Mouse (Mus musculus) urinary bladder, adult 18-20 months (tissue): ENCODE measurements around the gene Slc22a18.
A peak's percentile ranks its signal among the peaks of the same experiment; 100 is the strongest.
"Not testable (repeated sequence)": the region's sequence is repeated elsewhere in the genome, so short reads cannot be mapped to it uniquely, and the experiment has no call there.

ENCODE experiments used
- DNase-seq, 2 experiments: peaks; one replicate each; pipeline ENCODE4 v3.0.0; 2022; ENCODE audit warnings: low spot score in 2 of 2, mixed read lengths in 2 of 2

The Slc22a18 gene

DNA sequence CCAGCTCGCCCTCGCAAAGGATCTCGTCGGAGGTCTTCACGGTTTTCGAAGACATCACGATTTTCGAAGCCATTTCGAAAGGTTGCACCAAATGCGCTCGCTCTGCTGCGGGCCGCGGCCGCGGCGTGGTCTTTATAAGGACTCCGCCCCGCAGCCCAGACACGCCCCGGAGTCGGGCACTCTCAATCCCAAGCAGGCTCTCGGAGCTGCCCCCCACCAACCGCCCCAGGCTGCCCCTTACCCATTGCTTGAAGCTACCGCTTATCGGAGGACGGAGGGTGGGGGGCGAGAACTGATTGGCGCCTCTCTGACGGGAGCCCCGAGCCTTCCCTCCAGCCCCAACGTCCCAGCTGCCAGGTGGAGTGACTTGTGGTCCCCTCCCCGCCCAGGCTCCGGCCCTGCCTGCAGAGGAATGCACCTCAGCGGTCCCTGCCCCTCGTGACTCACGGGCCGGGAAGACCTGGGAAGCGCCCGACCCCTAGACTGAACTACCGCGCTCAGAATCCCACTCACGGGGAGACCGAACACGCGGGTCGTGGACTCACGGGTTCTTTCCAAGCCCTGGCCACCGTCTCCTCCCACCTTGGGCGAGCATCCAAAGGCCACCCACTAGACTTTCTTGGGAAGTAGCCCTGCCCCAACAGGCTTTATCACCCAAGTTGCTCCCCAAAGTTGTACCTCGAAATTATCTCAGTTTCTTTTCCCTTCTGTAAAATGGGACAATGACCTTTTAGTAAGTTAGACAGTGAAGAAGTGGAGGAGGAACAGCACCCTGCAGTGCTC lies 29.1 kb downstream of the Slc22a18 start, which contains the start of gene Phlda2:
TSS of gene Phlda2 (minus strand) at position 733 of the 783 bp plus-strand sequence.
- DNase-seq: peak; percentile 30 to 73

DNA sequence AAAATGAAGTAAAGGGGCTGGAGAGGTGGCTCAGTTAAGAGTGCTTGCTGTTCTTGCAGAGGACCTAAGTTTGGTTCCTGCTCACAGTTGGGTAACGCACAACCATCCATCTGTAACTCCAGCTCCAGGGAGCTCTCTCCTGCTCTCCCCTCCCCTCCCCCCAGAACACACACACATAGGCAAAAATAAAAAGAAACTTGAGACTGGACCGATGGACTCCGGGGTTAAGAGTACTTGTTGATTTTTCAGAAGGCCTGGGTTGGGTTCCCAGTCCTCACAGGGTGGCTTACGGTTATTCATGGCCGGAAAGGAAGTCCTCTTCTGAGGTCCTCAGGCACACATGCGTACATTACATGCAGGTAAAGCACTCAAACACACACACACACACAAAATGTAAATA lies 30.4 kb downstream of the Slc22a18 start:
- no peak for DNase-seq

DNA sequence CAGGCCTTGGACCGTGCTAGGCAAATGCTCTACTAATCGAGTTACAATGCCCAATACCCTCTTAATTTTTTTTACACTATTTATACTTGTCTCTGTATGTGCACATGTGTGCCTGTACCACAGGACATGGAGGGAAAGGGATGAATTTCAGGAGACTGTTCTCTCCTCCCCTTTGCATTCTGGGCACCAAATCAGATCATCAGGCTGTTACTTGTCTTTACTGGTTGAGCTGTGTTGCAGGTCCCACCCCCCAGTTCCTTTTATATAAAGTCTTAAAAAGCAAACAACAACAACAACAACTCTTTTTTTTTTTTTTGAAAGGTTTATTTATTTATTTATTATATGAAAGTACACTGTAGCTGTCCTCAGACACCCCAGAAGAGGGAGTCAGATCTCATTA lies 31.9 kb downstream of the Slc22a18 start:
- DNase-seq: no peak

- DNase-seq: peak; percentile 48 to 74
Observed at GRCm38 (mm10) chr7:143505823-143506222, 32.3 kb downstream of the Slc22a18 start.

- DNase-seq: no peak
Observed at GRCm38 (mm10) chr7:143506271-143506670, 32.7 kb downstream of the Slc22a18 start.

DNA sequence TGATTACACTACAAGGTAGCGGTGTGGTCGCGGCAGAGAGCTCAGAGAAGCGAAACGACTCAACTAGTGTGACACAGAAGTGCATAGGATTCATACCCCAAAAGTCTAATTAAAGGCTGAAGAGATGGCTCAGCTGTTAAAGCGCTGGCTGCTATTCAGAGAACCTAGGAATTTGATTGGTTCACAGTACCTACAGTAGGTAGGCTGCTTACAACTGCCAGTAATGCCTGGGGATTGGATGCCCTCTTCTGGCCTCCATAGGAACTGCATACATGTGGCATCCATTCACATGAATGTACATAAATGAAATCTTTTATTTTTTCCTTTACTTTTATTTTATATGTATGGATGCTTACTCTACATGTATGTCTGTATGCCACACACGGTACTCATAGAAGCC lies 33.1 kb downstream of the Slc22a18 start:
- DNase-seq: no peak

GRCm38 (mm10) chr7:143509566-143509965 lies 36.0 kb downstream of the Slc22a18 start:
- no peak for DNase-seq

GRCm38 (mm10) chr7:143510593-143511334 lies 37.2 kb downstream of the Slc22a18 start:
- DNase-seq: no peak

DNA sequence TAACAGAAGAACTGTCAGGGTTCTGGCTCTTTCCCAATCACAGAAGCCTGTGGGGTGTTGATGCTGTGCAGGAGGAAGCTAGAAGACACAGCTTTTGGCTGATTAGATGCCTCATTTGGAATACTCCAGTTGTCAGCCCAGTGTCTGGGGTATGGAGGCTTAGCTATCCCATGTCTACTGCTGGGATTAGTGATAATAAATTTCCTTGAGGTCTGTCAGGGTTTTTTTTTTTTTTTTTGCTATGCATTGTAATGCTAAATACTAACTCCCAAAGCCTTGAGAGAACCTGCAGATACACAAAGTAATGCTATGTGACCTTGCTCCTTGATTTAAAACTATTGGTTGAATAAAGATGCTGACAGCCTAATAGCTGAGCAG lies 37.8 kb downstream of the Slc22a18 start:
- DNase-seq: no peak

DNA sequence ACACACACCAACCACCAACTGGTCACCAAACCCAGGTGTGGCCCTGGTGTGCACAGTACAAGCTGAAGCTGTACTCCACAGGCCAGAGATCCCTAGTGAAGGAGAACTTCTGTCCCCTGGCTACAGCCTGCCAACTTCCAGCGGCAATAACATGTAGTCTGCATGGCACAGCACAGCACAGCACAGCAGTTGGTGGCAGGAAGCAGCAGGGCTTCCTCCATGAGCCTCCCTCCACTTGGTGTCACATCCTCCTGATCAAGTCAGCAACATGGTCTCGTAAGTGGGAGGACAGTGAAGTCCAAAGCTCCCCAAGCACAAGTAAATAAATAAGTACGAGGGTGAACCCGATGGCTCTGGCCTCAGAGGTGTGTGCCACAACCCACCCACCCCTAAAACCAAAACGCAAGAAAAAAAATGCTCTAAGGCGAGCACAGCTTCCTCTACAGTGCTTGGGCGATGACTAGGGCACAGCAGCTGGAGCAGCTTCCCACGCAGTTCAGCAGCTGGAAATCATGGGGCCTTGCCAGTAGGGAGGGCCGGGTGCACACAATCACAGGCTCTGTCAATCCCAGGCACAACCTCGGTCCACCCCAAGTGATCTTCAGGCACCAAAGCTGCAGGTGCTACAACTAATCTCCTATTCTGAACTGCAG lies 40.4 kb downstream of the Slc22a18 start:
- DNase-seq: no peak

GRCm38 (mm10) chr7:143514416-143514768 lies 40.9 kb downstream of the Slc22a18 start:
- no peak for DNase-seq

GRCm38 (mm10) chr7:143519333-143519732 lies 45.8 kb downstream of the Slc22a18 start:
- no peak for DNase-seq

DNA sequence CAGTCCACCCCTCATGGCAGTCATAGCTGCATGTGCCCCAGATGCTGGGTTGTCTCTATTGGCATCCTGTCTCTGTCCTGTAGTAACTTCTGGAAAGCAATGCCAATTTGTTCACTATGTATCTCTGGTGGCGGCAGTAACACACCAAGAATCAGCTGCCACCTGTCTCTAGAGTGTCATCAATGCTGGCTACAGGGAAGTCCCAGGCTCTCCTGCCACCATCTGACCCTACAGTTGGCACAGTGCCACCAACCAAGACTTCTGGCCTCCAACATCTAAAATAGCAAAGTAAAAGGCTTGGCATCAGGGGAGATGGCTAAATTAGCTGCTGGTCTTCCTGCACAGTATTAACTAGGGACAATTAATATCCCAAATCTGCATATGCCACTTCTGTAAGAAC lies 58.9 kb downstream of the Slc22a18 start:
- DNase-seq: no peak

DNA sequence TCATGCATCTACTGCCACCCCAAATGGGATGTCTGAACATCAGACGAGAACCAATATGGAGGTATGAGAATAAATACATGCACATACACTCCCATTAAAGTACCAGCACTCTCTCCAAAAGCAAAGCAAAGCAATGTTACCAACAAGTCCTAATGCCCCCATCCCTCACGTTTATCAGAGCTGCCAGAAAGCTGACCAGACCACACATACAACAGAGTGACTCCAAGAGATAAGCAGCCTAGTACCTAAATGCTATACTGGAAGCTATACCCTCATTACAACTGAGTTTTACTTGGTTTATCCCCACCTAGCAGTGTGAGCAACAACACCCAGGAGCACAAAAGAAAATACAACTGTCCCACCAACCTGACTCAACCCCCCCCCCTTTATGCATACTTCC lies 59.7 kb downstream of the Slc22a18 start:
- DNase-seq: no peak

DNA sequence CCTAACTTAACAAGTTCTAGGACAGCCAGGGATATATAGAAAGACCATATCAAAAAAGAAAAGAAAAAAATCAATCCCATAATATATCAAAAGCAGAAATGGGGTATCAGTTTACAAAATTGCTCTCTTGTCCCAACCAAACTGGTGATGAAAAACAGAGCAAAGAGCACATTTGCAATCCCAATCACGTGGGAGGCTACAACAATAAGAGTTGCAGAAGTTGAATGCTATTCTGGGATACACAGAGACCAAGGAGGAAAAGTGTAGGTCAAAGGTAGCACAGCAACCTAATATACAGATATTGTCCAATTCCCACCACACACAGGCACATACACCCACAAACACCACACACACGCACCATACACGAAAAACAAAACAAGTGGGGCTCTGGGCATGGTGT lies 62.7 kb downstream of the Slc22a18 start:
- no peak for DNase-seq

DNA sequence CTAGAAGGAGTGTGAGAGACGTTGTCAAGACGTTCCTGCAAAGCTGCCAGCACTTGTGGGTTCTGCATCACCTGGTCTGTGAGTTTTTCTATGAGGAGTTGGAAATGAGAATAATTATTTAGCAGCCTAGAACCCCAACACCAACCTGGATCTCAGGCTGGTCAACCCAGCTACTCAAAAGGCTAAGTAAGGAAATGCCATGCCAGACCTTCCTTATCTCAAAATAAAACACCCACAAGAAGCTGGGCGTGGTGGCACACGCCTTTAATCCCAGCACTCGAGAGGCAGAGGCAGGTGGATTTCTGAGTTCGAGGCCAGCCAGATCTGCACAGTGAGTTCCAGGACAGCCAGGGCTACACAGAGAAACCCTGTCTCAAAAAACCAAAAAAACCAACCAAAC lies 64.7 kb downstream of the Slc22a18 start:
- DNase-seq: not testable (repeated sequence)

GRCm38 (mm10) chr7:143538671-143539070 lies 65.1 kb downstream of the Slc22a18 start:
- no peak for DNase-seq

GRCm38 (mm10) chr7:143544368-143544767 lies 70.8 kb downstream of the Slc22a18 start:
- no peak for DNase-seq

DNA sequence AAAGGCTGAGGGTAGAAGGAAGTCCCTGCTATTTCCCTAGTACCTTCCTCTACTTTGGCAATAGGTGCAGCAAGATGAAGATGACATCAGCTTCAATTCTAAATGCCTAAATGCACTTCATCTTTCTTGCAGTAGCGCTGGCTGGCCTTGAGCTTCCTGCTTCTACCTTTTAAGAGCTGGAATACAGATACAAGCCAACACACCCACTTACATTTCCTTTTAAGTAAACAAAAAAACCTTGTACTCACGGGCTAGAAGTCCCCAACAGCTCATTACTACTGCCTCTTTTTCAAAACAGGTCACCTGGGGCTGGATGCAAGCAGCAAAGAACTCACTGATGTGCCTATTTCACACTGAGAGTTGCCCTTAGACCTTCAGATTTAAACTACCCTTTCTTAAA lies 73.0 kb downstream of the Slc22a18 start:
- DNase-seq: no peak

DNA sequence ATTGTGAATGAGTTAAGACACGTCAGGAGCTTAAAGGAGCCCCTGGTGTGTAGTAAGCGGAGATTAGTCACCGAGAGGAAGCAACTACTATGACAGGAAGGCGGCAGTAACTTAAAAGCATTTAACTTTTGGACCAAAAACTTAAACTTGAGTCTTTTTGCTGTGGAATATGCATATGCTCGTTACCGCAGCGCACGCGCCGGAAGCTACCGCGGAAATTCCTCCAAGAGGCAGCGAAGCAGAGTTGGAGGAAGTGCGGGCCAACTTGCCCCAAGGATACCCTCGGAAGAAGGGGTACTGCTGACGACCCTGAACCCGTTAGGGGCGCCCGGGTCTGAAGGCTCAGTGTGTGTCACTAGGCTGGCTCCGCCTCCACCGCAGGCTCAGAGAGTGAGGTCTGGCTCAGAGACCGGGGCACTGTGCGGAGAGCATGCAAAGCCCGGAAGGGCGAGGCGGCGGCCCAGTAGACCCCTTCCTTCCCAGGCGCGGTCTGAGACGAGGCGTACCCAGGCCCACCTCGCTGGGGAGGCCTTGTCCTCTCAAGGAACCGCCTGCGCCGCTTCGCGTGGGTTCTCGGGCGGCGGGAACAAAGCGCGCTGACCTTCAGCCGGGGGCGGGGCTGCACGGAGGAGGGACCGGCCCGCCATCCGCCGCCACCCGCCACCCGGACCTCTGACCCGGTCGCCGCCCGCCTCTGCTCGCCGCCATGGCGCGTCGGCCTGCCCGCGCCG lies 74.9 kb downstream of the Slc22a18 start:
- DNase-seq: peak in 1 of 2 experiments; percentile 37
